Mouse (Mus musculus) telencephalon, adult 2 months (tissue): Measurements from ENCODE around the gene Tuba4a.
"Not testable (repeated sequence)": the region's sequence is repeated elsewhere in the genome, so short reads cannot be mapped to it uniquely, and the experiment has no call there.

Source experiments
- DNase-seq: peaks from one replicate; pipeline ENCODE4 v3.0.0-alpha.2; 2011; ENCODE audit warnings: low read depth, low spot score

Tuba4a gene

GRCm38 (mm10) chr1:75236117-75237050 lies 16.7 kb upstream of the Tuba4a start, which contains the start of gene Dnajb2:
TSS of gene Dnajb2 (plus strand) at chr1:75236406.
- no peak for DNase-seq

- DNase-seq = no peak
These were observed 14.9 kb upstream of the Tuba4a start for GRCm38 (mm10) chr1:75234606-75235005.

GRCm38 (mm10) chr1:75232489-75232888 lies 12.8 kb upstream of the Tuba4a start:
- not testable (repeated sequence) for DNase-seq

GRCm38 (mm10) chr1:75231664-75232152 lies 12.0 kb upstream of the Tuba4a start, which contains the start of gene A630095N17Rik:
TSS of gene A630095N17Rik (minus strand) at chr1:75232102.
- no peak for DNase-seq

- DNase-seq = no peak
These were observed 11.6 kb upstream of the Tuba4a start for GRCm38 (mm10) chr1:75231224-75231623.

- no peak for DNase-seq
These were observed 10.8 kb upstream of the Tuba4a start for GRCm38 (mm10) chr1:75230335-75230994.

- no peak for DNase-seq
These were observed 9.5 kb upstream of the Tuba4a start for GRCm38 (mm10) chr1:75229158-75229557.

- DNase-seq = no peak
These were observed 8.0 kb upstream of the Tuba4a start for GRCm38 (mm10) chr1:75227653-75228052.

GRCm38 (mm10) chr1:75226138-75226537 lies 6.5 kb upstream of the Tuba4a start:
- DNase-seq = no peak

- no peak for DNase-seq
These were observed 5.8 kb upstream of the Tuba4a start for GRCm38 (mm10) chr1:75225473-75225872.

- DNase-seq = no peak
These were observed 3.9 kb upstream of the Tuba4a start for GRCm38 (mm10) chr1:75223532-75223931.

- DNase-seq = no peak
These were observed 3.3 kb upstream of the Tuba4a start for GRCm38 (mm10) chr1:75222926-75223325.

GRCm38 (mm10) chr1:75221538-75221937 lies 1.9 kb upstream of the Tuba4a start:
- DNase-seq = no peak

- peak; percentile 86 for DNase-seq
These were observed 587 bp downstream of the Tuba4a start for GRCm38 (mm10) chr1:75219078-75219477.

- DNase-seq = peak; percentile 74
These were observed 1.3 kb downstream of the Tuba4a start for GRCm38 (mm10) chr1:75218227-75219001.

GRCm38 (mm10) chr1:75217893-75218226 lies 1.8 kb downstream of the Tuba4a start:
- no peak for DNase-seq

- DNase-seq = no peak
These were observed 2.7 kb downstream of the Tuba4a start for GRCm38 (mm10) chr1:75216797-75217585.

- DNase-seq = no peak
These were observed 3.9 kb downstream of the Tuba4a start for GRCm38 (mm10) chr1:75215785-75216184.

GRCm38 (mm10) chr1:75214886-75215285 lies 4.8 kb downstream of the Tuba4a start:
- DNase-seq = no peak

- no peak for DNase-seq
These were observed 5.2 kb downstream of the Tuba4a start for GRCm38 (mm10) chr1:75214442-75214841.

- no peak for DNase-seq
These were observed 6.6 kb downstream of the Tuba4a start for GRCm38 (mm10) chr1:75213096-75213495.
